Mouse (Mus musculus): ENCODE data around the gene Slc37a1.

DNA sequence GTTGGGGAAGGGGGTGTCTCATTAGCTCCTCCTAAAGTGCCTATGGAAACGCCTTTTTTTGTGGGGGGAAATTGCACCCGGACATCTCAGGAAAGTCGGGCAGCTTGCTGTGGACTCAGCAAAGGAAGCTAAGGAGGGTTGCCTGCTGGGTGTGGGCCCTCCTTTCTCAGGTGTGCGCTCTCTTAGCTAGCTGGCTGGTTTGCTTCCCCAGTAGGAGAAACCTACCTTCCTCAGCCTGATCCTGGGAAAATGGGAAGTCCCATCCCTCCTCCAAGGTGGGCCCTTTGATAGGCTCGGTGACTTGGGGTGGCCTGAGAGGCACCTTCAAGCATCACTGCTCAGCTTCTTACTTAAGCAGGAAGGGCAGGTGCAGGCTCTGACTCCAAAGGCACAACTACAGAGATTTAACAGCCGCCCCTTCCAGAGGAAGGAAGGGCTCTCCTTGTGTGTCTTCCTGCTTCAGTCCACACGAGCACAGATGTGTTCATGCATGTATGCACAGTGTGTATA lies 100.2 kb downstream of the Slc37a1 start:
- TF ChIP-seq POLR2A (IDR thresholded peaks at IDR 0.05; ENCODE audit: insufficient read depth, low read depth, low read length) (no peak), CTCF (IDR thresholded peaks at IDR 0.05; ENCODE audit: insufficient read depth, low read depth, low read length) (no peak)
